Mouse (Mus musculus) embryo, embryonic 11 days (tissue): ENCODE measurements around the gene Kbtbd7.
"Not testable (repeated sequence)": the region's sequence is repeated elsewhere in the genome, so short reads cannot be mapped to it uniquely, and the experiment has no call there.

ENCODE experiments used
- DNase-seq: peaks from one replicate; pipeline ENCODE4 v3.0.0-alpha.2; 2015

Kbtbd7 gene

DNA sequence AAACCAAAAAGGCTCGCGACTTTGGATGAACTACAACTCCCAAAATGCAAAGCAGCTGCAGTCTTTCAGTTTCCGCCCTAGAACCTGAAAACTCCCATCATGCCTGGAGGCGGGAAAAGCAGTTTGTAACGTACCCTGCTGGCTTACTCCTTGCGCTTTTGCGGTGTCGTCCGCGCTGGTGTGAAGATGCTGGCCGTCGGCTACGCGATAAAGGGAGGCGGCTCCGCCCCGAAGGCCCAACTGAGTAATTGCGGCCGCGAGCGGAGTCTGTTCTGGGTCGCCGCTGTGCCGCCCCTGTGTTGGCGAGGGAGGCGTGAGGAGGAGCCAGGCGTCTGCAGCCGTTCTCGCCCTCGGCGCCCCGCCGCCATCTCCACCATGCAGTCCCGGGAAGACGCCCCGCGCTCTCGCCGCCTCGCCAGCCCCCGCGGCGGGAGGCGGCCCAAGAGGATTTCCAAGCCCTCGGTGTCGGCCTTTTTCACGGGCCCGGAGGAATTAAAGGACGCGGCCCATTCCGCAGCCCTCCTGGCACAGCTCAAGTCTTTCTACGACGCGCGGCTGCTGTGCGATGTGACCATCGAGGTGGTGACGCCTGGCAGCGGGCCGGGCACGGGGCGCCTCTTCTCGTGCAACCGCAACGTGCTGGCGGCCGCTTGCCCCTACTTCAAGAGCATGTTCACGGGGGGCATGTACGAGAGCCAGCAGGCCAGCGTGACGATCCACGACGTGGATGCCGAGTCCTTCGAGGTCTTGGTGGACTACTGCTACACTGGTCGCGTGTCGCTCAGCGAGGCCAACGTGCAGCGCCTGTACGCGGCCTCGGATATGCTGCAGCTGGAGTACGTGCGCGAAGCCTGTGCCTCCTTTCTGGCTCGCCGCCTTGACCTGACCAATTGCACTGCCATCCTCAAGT lies 25.6 kb downstream of the Kbtbd7 start, which contains the start of gene Kbtbd6:
Gene Kbtbd6 (plus strand): TSS at position 155 of the 910 bp plus-strand sequence.
- peak; percentile 95 for DNase-seq

DNA sequence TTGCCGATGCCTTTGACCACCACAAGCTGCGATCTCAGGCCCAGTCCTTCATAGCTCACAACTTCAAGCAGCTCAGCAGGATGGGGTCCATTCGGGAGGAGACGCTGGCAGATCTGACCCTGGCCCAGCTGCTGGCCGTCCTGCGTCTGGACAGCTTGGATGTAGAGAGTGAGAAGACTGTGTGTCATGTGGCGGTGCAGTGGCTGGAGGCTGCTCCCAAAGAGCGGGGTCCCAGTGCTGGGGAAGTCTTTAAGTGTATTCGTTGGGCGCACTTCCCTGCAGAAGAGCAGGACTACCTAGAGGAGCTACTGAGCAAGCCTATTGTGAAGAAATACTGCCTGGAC lies 26.3 kb downstream of the Kbtbd7 start:
- not testable (repeated sequence) for DNase-seq

DNA sequence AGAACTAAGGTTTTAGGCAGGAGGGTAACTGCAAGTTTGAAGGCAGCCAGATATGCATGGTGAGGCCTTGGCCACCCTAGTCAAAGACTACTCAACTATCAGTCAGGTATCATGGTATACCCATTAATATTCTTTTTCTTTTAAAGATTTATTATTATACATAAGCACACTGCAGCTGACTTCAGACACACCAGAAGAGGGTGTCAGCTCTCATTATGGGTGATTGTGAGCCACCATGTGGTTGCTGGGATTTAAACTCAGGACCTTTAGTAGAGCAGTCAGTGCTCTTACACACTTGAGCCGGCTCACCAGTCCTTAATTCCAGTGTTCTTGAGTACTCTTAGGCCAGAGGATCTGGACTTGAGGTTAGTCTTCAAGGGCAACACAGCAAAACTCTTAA lies 34.1 kb downstream of the Kbtbd7 start:
- no peak for DNase-seq

DNA sequence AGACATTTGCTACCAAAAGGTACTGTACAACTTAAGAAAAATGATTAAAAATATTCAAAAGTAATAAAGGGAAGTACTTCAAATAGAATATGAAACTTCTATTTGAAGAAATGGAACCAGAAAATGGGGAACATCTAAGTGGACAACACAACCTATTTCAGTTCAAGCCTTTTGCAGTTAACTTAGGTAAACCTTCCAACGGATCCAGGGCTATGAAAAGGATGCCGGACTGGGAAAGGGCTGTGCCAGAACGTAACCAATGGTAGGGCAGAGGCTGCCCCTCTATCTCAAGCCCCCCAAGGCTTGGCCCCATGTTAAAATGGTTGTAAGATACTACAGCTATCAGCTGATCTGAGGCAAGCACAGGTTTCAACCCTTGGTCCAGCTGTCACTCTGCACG lies 34.7 kb downstream of the Kbtbd7 start:
- DNase-seq, result no peak

DNA sequence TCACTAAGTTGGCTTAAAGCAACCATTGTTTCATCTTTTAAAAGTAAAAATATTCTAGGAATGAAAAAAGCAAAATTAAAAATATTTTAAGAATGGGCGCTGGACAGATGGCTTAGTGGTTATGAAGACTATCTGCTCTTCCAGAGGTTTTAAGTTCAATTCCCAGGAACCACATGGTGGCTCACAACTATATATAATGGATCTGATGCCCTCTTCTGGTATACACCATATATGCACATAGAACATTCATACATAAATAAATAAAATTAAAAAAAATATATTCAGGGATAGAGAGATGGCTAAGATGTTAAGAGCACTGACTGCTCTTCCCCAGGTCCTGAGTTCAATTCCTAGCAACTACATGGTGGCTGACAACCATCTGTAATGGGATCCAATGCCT lies 39.3 kb downstream of the Kbtbd7 start:
- DNase-seq, result no peak

DNA sequence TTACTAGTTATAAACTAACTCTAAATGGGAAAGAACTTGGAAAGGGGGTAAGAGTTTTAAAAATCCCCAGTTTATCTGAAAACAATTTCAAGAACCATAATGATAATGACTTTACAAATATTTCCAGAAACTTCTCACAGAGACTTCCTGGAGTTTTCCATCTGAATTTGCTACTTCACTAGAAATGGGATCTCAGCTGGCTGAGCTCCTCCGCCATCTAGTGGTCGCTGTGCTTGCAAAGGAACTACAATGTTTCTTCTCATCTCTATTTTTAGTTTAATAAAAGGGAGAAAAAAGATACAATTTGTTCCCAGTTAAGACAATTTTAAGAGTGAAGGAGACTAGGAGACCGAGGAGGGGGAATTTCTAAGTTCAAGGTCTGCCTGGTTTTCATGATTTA lies 41.3 kb downstream of the Kbtbd7 start:
- DNase-seq, result peak; percentile 79

DNA sequence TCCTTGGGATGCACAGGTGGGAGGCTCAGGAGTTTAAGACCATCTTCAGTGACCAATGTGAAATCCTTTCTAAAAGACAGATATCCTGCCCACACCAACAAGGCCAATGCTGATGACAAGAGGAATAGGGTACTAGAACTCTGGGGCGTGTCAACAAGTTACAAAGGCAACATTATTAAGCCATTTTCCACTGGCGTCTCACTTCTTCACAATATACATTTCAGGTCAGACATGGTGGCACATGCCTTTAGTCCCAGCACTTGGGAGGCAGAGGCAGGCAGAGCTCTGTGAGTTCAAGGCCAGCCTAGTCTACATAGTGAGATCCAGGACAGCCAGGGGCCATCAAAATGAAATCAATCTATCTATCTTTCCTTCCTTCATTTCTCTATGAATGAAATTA lies 47.1 kb downstream of the Kbtbd7 start:
- no peak for DNase-seq
